In genomic region chr8:47082201-47083027, GRCm38 (mm10) we compare ENCODE assay signal across 9 mouse cellular contexts.
DNase-seq lines count a peak whose midpoint lies in the region; ATAC-seq and TF ChIP-seq lines count a peak whose summit lies in the region.
"Had no signal": no experiment of that assay in that cellular context is flagged by ENCODE, and none has a peak within 500 bp of the region (broad histone marks: within the 10 kb centered on the region; RNA-seq: fewer than 3 reads in every experiment).

No protein-coding gene starts in this region.

- no peak for TF ChIP-seq POLR2A in cortical plate, adult 2 months (IDR thresholded peaks at IDR 0.05; ENCODE audit: extremely low read depth, insufficient read depth, low read length)

- 74% methylated on average over 22 of the region's 22 CpGs for WGBS in hindbrain, postnatal 0 days
- 88% methylated on average over 22 of the region's 22 CpGs for WGBS in hindbrain, embryonic 14.5 days

- H3K9me3 ChIP-seq in hindbrain, postnatal 0 days (ENCODE audit: low read length), result no peaks in the 10 kb centered on the region
- H3K9me3 ChIP-seq in hindbrain, embryonic 14.5 days (ENCODE audit: control insufficient read depth, low read length), result no peaks in the 10 kb centered on the region
- H3K9me3 ChIP-seq: forebrain, embryonic 10.5 days had no signal

- intact Hi-C loops in left cerebral cortex, postnatal 10 days (cut with DNase I), result no loop called here

- TF ChIP-seq CTCF in hindbrain, postnatal 0 days (IDR thresholded peaks at IDR 0.05; ENCODE audit: low read depth), result no peak
- TF ChIP-seq CTCF in cortical plate, adult 2 months (IDR thresholded peaks at IDR 0.05; ENCODE audit: extremely low read depth, insufficient read depth, low read length), result no peak

- H3K36me3 ChIP-seq in hindbrain, postnatal 0 days (ENCODE audit: insufficient read depth, low read length), result no peaks in the 10 kb centered on the region
- no peaks in the 10 kb centered on the region for H3K36me3 ChIP-seq in hindbrain, embryonic 14.5 days (replicated peaks; ENCODE audit: control insufficient read depth, insufficient read depth)
- H3K36me3 ChIP-seq: forebrain, embryonic 10.5 days had no signal

- no peak overlapping the region for H3K27ac ChIP-seq in hindbrain, postnatal 0 days
- H3K27ac ChIP-seq in hindbrain, embryonic 14.5 days, result no peak overlapping the region
- H3K27ac ChIP-seq in cortical plate, adult 2 months (ENCODE audit: insufficient read depth, low read length), result no peak overlapping the region
- H3K27ac ChIP-seq: forebrain, embryonic 10.5 days had no signal

- H3K4me2 ChIP-seq in hindbrain, postnatal 0 days (ENCODE audit: low read depth, low read length), result no peak overlapping the region
- no peak overlapping the region for H3K4me2 ChIP-seq in hindbrain, embryonic 14.5 days (replicated peaks)

- no peak for ATAC-seq in hindbrain, postnatal 0 days
- ATAC-seq in hindbrain, embryonic 14.5 days (ENCODE audit: low FRiP score), result no peak

- no peaks in the 10 kb centered on the region for H3K4me1 ChIP-seq in hindbrain, postnatal 0 days (ENCODE audit: insufficient read depth, low read length)
- no peaks in the 10 kb centered on the region for H3K4me1 ChIP-seq in hindbrain, embryonic 14.5 days (replicated peaks; ENCODE audit: control insufficient read depth, insufficient read depth, low read length)
- peaks cover 1% of the 10 kb centered on the region; the same call in 1 of the 2 replicates for H3K4me1 ChIP-seq in cortical plate, adult 2 months (ENCODE audit: control insufficient read depth, insufficient read depth, low read length)
- H3K4me1 ChIP-seq: forebrain, embryonic 10.5 days had no signal

- no peaks in the 10 kb centered on the region for H3K27me3 ChIP-seq in hindbrain, postnatal 0 days (ENCODE audit: insufficient read depth, low read length)
- H3K27me3 ChIP-seq in hindbrain, embryonic 14.5 days (ENCODE audit: control insufficient read depth, insufficient read depth, low read length), result no peaks in the 10 kb centered on the region

- H3K9ac ChIP-seq in hindbrain, postnatal 0 days (replicated peaks; ENCODE audit: low read length), result no peak overlapping the region
- H3K9ac ChIP-seq in hindbrain, embryonic 14.5 days, result no peak overlapping the region

- DNase-seq in hindbrain, postnatal 0 days (ENCODE audit: low spot score), result peak; percentile 4
- no peak for DNase-seq in hindbrain, embryonic 14.5 days (ENCODE audit: low spot score)
- peak; percentile 86 for DNase-seq in NIH3T3 (ENCODE audit: low read depth)
- peak; percentile 9 to 30 for DNase-seq in left cerebral cortex, postnatal 10 days (ENCODE audit: extremely low spot score in 1 of 2, low spot score in 2 of 2)
- no peak for DNase-seq in spleen, adult 12 weeks (ENCODE audit: low spot score)
- no peak for DNase-seq in spleen, postnatal 10 days (ENCODE audit: low spot score in 2 of 2)
- DNase-seq in cerebellum, adult 9-10 months, result no peak

- no peak overlapping the region for H3K4me3 ChIP-seq in hindbrain, postnatal 0 days (ENCODE audit: low read length)
- no peak overlapping the region for H3K4me3 ChIP-seq in hindbrain, embryonic 14.5 days (replicated peaks; ENCODE audit: low read length)
- H3K4me3 ChIP-seq in cortical plate, adult 2 months (ENCODE audit: insufficient read depth, low read length), result peak overlapping the region; percentile 29
- H3K4me3 ChIP-seq: forebrain, embryonic 10.5 days had no signal

Comparison
In these comparisons a context has a peak if more than half of its experiments do, and no peak if none do; other contexts are left out.
1. DNase-seq: peak in hindbrain, postnatal 0 days (single experiment), NIH3T3 (single experiment) and left cerebral cortex, postnatal 10 days (2 of 2); none in hindbrain, embryonic 14.5 days (single experiment), spleen, adult 12 weeks (single experiment), spleen, postnatal 10 days (0 of 2) and cerebellum, adult 9-10 months (single experiment).